Mouse (Mus musculus) bone marrow, adult 2 months (tissue): Measurements from ENCODE around the gene Akap6. TPM values are rescaled to one million over a fixed set of nuclear protein-coding genes. Genes with fewer than 3 reads are reported as not detected.

ENCODE experiments used
- H3K27ac ChIP-seq: fragments of 200-500 bp; 2 replicates; pipeline ENCODE4 v1.5.1; 2012; ENCODE audit warnings: low read depth, mild to moderate bottlenecking, control low read depth, inconsistent platforms, low read length; ENCODE audit not compliant: control insufficient read depth, poor library complexity, insufficient read depth
- H3K4me1 ChIP-seq: fragments of 200-500 bp; 2 replicates; pipeline ENCODE4 v1.6.1; 2011; ENCODE audit warnings: low read length; ENCODE audit not compliant: control insufficient read depth, insufficient read depth
- H3K4me3 ChIP-seq: fragments of 200-500 bp; replicated peaks from 2 replicates; pipeline ENCODE3; 2011; ENCODE audit warnings: mild to moderate bottlenecking, low read depth, low read length, control low read depth; ENCODE audit not compliant: control insufficient read depth
- CTCF ChIP-seq: fragments of 200-500 bp; IDR thresholded peaks from 2 replicates; pipeline ENCODE4 v1.5.1; 2011; ENCODE audit warnings: low read length, control low read depth; ENCODE audit not compliant: control insufficient read depth, insufficient read depth
- POLR2A ChIP-seq: fragments of 200-500 bp; IDR thresholded peaks from 2 replicates; pipeline ENCODE4 v1.6.1; 2011; ENCODE audit warnings: low read depth, mild to moderate bottlenecking, control low read depth, low read length, borderline replicate concordance; ENCODE audit not compliant: control insufficient read depth
- WGBS: fragments of 180-500 bp; shearing (Covaris S2); methylation state at CpG from one replicate; pipeline ENCODE4 v1.1.7; 2018; 5-methylcytosine and 5-hydroxymethylcytosine counted together
- polyA plus RNA-seq: library from polyadenylated mRNA; stranded (reverse); fragments of >200 nt; gene quantifications from 2 replicates; pipeline ENCODE4 v1.2.4, GENCODE M21; 2011; ENCODE audit warnings: low replicate concordance; ENCODE audit not compliant: missing spikeins, insufficient read depth, insufficient read length

Akap6 gene
- polyA plus RNA-seq, 1 experiment = 0.37 TPM

GRCm38 (mm10) chr12:53085789-53086188 lies 386.6 kb downstream of the Akap6 start:
- 71% methylated on average over 3 of the region's 3 CpGs for WGBS
- Histone ChIP-seq H3K4me1 (no peaks in the 10 kb centered on the region), H3K4me3 (no peak overlapping the region), H3K27ac (no peak overlapping the region)
- TF ChIP-seq CTCF = no peak
- no peak for TF ChIP-seq POLR2A

GRCm38 (mm10) chr12:53112276-53112675 lies 413.1 kb downstream of the Akap6 start:
- TF ChIP-seq POLR2A (no peak), CTCF (no peak)
- no peaks in the 10 kb centered on the region for H3K4me1 ChIP-seq
- WGBS = 81% methylated on average over 10 of the region's 10 CpGs
- H3K4me3 ChIP-seq = no peak overlapping the region
- H3K27ac ChIP-seq = no peak overlapping the region

GRCm38 (mm10) chr12:53119352-53119751 lies 420.2 kb downstream of the Akap6 start:
- H3K4me3 ChIP-seq = no peak overlapping the region
- 77% methylated on average over 4 of the region's 4 CpGs for WGBS
- no peaks in the 10 kb centered on the region for H3K4me1 ChIP-seq
- H3K27ac ChIP-seq = no peak overlapping the region
- TF ChIP-seq POLR2A (no peak), CTCF (no peak)

GRCm38 (mm10) chr12:53124131-53124530 lies 424.9 kb downstream of the Akap6 start:
- WGBS = 69% methylated on average over 7 of the region's 7 CpGs

GRCm38 (mm10) chr12:53124696-53125095 lies 425.5 kb downstream of the Akap6 start:
- Histone ChIP-seq H3K27ac (no peak overlapping the region), H3K4me3 (no peak overlapping the region), H3K4me1 (no peaks in the 10 kb centered on the region)
- WGBS = 50% methylated on average over 1 of the region's 1 CpGs
- no peak for TF ChIP-seq POLR2A
- no peak for TF ChIP-seq CTCF

More at GRCm38 (mm10) chr12:53124131-53124530, 424.9 kb downstream of the Akap6 start:
- H3K4me1 ChIP-seq = no peaks in the 10 kb centered on the region
- TF ChIP-seq CTCF (no peak), POLR2A (no peak)
- no peak overlapping the region for H3K4me3 ChIP-seq
- no peak overlapping the region for H3K27ac ChIP-seq

GRCm38 (mm10) chr12:53125286-53125685 lies 426.1 kb downstream of the Akap6 start:
- Histone ChIP-seq H3K4me3 (no peak overlapping the region), H3K27ac (no peak overlapping the region), H3K4me1 (no peaks in the 10 kb centered on the region)
- 71% methylated on average over 4 of the region's 4 CpGs for WGBS
- TF ChIP-seq CTCF = no peak
- TF ChIP-seq POLR2A = no peak

- Histone ChIP-seq H3K4me3 (no peak overlapping the region), H3K27ac (no peak overlapping the region), H3K4me1 (no peaks in the 10 kb centered on the region)
- TF ChIP-seq POLR2A (no peak), CTCF (no peak)
- WGBS = 72% methylated on average over 2 of the region's 2 CpGs
These were observed 435.0 kb downstream of the Akap6 start for GRCm38 (mm10) chr12:53134196-53134595.

GRCm38 (mm10) chr12:53137331-53137730 lies 438.1 kb downstream of the Akap6 start:
- WGBS = 82% methylated on average over 3 of the region's 3 CpGs
- TF ChIP-seq CTCF = no peak
- no peak for TF ChIP-seq POLR2A
- Histone ChIP-seq H3K27ac (no peak overlapping the region), H3K4me1 (no peaks in the 10 kb centered on the region), H3K4me3 (no peak overlapping the region)

- 80% methylated on average over 6 of the region's 6 CpGs for WGBS
- H3K4me3 ChIP-seq = no peak overlapping the region
- TF ChIP-seq CTCF = no peak
These were observed 445.0 kb downstream of the Akap6 start for GRCm38 (mm10) chr12:53144122-53144695.

More at GRCm38 (mm10) chr12:53144122-53144695, 445.0 kb downstream of the Akap6 start:
- H3K4me1 ChIP-seq = no peaks in the 10 kb centered on the region
- H3K27ac ChIP-seq = no peak overlapping the region
